Mouse (Mus musculus): Measurements from ENCODE around the gene Ccdc58.
"Not testable (repeated sequence)": the region's sequence is repeated elsewhere in the genome, so short reads cannot be mapped to it uniquely, and the experiment has no call there.

Gene Ccdc58

DNA sequence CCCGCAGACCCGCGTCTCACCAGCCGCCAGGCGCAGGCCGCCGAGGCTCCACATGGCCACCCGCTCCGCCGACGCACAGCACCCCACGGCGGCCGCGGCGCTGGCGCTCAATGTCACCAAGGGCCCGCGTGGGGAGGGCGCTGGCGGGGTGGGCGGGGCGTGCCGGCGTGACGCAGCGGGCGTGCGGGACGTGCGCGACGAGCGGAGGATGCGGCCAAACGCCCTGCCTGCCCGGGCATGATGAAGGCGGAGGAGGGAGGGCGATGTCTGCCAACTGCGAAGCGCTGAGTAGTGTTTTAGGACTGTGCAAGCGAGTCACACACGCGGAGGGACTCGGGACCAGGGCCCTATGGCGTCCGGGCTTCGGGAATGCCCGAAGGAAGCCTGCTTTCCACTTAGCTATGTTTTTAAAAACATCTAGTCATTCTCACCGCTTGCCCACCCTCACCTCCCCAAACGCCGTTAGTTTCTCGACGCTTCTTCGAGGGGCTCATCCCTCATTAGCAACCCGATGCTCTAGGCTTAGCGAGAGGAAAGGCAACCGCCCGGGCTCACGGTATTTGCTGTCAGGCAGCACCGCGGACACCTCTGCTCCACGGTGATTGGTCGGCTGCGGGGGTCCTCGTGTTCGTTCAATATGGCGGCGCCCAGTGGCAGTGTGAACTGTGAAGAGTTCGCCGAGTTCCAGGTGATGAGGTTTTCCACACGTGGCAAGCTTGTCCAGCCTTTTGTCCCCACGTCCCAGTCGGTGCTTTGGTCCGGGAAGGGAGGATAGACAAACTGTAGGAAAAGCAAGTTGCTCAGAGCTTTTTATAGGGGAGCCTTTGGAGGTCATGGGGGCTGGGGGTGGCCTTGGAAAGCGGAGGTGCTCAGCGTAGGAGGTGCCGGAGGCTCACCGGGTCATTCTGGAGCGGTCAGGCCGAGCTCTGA lies at the start of gene Ccdc58, which contains the start of gene Fam162a:
Gene Ccdc58 (plus strand): TSS at position 236 of the 930 bp plus-strand sequence.
Gene Fam162a (minus strand): TSS at position 145 of the 930 bp plus-strand sequence.
- peak; percentile 87 to 94 for DNase-seq (ENCODE audit: low spot score in 2 of 2)

DNA sequence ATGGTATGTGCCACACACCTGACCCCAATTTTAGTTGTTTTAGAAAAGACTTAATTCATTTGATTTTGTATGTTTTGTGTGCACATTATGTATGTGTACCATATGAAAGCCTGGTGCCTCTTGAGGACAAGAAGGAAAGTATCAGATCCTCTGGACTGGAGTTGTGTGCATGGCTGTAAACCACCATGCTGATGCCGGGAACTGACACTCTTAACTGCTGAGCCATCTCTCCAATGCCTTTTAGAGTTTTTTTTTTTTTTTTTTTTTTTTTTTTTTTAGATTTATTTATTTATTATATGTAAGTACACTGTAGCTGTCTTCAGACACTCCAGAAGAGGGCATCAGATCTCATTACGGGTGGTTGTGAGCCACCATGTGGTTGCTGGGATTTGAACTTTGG lies 43.4 kb upstream of the Ccdc58 start:
- DNase-seq (ENCODE audit: low spot score in 2 of 2): not testable (repeated sequence)

DNA sequence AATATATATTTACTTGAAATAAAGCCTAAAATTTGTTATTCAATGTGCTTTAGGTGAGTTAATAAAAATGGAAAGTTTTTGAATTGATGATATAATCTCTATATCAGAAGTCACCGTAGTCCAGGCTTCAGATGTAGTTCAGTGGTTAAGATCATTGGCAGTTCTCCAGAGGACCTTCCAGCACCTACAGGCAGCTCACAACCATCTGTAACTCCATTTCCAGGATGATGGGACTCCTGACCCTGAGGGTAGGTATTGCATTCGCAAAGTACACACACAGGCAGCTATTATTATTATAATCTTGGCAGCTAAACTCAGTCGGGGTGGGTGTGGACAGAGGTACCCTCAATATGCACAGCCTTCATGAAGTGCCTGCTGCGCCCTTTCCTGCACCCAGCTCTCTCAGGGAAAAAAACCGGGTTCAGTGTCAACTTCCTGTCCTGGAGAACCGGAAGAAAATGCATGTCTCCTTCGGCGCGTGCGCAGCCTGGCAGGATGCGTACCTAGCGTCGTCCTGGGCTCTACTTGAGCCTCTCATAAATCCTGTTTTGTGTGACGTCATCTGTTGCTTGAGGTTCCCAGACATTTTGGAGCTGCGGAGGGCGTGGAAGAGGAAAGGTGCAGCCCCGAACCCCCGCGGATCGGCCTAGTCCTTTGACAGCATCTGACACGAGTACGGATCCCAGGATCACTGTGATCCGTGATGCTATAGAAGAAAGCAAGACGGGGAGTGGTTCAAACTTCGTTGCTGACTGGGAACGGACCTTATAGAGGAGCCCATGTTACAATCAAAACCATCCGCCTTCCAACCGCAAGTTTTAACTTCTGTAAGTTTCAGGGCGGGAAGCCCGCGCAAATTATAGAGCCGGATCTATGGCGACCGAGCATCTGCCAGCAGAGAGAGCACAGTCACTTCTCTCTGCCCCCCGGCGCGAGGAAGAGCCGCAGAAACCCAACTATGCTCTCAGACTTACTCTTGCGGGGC lies 30.6 kb upstream of the Ccdc58 start, which contains the start of gene Wdr5b:
Gene Wdr5b (plus strand): TSS at position 551 of the 985 bp plus-strand sequence.
- DNase-seq (ENCODE audit: low spot score in 2 of 2): peak; percentile 67 to 90

DNA sequence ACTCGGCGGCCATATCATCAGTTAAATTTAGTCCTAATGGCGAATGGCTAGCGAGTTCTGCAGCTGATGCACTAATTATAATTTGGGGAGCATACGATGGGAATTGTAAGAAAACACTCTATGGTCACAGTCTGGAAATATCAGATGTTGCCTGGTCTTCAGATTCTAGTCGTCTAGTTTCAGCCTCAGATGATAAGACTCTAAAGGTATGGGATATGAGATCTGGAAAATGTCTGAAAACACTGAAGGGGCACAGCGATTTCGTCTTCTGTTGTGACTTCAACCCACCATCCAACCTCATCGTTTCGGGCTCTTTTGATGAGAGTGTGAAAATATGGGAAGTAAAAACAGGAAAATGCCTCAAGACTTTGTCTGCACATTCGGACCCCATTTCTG lies 29.9 kb upstream of the Ccdc58 start:
- no peak for DNase-seq (ENCODE audit: low spot score in 2 of 2)

DNA sequence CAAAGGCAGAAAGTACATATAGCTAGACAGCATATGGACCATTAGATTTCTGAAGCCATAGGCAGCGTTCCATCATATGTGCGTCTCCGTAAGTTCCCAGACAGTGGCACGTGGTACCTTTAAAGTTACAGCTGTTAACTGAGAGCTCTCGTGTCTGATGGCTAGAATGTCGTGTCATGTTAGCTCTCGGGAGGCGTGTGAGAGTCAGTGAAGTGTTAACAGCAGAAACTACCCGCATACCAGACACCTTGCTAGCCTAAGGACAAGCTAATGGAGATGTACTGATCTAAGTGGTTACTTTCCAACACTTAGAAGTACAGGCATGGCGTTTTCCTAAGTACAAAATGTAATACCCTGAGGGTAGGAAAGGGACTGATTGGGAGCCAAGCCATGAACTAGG lies 28.4 kb upstream of the Ccdc58 start:
- no peak for DNase-seq (ENCODE audit: low spot score in 2 of 2)

DNA sequence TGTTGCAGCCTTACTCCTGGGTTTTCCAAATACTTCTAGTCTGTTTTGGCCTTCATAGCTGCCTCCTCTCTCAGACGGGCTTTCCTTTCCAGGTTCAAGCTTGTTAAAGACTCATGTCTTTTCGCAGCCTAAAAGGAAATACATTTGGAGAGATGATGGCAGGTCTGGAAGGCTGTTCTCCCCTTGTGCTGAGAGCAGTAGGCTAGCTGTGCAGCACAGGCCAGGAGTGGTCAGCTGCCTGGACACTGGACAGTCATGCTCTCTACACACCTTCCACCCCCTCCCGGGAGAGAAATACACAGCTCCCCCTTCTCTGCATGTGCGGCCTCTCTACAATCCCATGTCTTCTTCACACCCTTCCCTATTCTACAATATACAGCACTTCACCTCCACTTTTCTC lies 27.5 kb upstream of the Ccdc58 start:
- no peak for DNase-seq (ENCODE audit: low spot score in 2 of 2)

DNA sequence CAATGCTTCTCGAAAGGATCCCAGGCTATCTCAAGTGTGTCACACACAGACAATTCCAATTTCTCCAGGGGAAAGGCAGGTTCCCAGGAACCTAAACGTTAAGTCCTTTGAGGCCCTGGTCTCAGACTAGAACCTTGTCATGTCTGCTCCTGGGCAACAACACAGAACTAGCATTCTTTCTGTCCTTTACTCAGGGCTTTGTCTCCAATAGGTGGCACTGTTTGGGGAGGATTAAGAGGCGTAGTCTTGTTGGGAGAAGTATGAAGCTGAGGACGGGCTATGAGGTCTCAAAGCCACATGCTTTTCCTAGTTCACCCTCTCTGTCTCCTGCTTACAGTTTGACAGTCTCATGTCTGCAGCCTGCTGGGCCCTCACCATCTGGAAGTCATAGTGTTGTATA lies 23.9 kb upstream of the Ccdc58 start:
- no peak for DNase-seq (ENCODE audit: low spot score in 2 of 2)

DNA sequence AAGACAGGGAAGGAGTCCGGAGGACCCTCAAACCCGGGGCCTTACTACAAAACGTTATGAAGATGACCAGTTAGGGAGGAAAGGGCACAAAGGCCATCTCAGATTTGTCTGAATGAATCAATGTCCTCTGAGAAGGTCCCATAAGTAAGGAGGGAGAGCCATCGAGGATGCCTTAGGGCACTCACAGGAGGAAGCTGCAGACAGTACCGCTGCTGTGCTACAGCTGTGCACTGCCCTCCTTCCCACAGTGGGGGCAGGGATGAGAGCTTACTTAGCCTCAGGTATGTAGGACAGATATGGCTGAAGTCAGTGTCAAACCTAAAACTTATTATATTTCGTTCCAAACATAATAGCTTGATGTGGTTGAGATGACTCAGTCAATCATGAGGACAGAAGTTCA lies 20.0 kb upstream of the Ccdc58 start:
- no peak for DNase-seq (ENCODE audit: low spot score in 2 of 2)

DNA sequence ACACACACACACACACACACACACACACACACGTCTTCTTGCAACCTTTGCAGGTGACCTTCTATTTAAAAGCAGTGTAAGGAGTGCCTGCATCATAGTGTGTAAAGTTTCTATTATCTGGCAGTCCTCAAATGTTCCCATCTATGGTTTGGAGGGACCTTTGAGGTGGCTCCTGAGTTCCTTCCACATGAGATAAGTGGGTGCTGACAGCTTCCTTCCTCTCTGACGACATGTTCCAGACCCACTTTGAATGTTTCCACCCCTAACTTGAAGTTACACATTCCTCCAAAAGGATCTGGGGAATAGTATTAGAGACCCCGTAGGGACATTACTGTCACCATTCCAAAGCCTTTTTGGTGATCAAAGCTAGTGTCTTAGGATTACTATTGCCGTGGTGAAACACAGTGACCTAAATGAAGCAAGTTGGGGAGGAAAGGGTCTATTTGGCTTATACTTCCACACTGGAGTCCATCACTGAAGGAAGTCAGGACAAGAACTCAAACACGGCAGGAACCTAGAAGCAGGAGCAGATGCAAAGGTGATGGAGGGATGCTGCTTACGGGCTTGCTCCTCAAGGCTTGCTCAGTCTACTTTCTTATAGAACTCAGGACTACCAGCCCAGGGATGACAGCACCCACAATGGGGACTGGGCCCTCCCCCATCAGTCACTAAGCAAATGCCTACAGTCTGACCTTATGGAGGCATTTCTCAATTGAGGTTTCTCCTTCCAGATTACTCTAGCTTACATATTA lies 17.8 kb upstream of the Ccdc58 start:
- DNase-seq (ENCODE audit: low spot score in 2 of 2): no peak

DNA sequence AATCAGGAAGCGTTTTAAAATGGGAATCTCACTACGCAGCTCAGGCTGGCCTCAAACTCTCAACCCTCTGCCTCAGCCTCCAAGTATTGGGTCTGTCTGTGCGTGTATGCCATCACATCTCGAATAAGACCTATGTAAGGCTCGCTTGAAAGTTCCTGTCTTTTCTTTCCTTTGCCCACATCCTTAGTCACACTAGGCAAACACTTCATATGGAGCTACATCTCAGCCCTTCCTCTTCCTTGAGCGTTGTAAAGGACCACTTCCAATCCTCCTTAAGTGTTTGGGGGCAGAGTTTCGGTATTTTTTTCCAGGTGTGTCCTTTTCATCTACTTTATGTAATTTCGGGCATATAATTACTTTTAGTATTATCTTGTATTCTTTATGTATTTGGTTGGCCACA lies 16.6 kb upstream of the Ccdc58 start:
- no peak for DNase-seq (ENCODE audit: low spot score in 2 of 2)

DNA sequence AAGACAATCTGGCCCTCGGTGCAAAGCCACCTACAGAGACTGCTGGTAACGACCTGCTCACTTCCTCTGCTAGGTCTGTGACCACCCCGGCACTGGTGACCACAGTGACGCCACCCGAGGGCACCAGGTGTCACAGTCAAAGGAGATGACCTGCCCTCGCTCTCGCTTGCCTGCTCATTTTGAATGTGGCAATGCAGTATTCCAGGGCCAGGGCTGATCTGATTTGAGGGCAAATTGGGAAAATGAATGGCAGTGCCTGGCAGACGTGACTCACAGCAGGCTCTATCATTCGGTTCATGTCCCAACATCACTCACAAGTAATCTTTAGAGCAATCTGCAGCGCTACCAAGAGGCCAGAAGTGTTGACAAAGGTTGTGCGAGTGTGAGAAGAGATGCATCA lies 15.1 kb upstream of the Ccdc58 start:
- DNase-seq (ENCODE audit: low spot score in 2 of 2): no peak

DNA sequence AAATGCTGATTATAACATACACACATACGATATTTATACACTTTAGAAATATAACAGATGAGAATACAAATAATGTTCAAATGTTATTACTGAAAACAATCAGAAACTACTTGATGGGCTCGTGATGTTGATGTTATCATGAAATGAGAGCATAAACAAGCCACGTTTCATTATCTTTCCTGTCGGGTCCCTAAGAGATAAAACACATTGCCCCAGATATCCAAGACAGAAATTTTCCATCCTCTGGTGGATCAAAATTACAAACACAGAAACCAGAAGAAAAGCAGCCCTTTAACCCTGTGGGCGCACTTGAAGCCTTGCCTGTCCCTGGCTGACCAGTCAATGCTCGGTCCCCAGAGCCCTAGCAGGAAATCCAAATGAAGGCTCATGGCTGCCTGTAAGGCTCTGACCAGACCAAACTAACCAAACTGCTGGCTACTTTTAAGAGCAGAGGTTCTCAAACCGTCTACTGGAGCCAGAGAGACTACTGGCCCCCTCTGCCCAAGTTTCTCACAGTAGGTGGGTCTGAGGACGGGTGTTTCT lies 13.5 kb upstream of the Ccdc58 start:
- no peak for DNase-seq (ENCODE audit: low spot score in 2 of 2)

DNA sequence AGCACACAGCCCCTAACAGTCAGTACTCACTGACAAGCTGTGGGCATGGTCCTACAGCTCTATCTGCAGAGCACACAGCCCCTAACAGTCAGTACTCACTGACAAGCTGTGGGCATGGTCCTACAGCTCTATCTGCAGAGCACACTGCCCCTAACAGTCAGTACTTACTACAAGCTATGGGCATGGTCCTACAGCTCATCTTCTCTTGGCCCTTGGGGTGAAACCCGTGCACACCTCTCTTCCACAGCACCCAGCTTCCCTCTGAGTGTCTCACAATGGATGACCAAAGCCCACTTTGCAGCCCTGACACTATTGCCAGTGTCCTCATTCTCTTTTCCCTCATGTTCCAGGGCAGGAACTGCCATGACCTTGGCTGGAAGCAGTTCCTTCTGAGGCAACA lies 9.0 kb upstream of the Ccdc58 start:
- DNase-seq (ENCODE audit: low spot score in 2 of 2): not testable (repeated sequence)

DNA sequence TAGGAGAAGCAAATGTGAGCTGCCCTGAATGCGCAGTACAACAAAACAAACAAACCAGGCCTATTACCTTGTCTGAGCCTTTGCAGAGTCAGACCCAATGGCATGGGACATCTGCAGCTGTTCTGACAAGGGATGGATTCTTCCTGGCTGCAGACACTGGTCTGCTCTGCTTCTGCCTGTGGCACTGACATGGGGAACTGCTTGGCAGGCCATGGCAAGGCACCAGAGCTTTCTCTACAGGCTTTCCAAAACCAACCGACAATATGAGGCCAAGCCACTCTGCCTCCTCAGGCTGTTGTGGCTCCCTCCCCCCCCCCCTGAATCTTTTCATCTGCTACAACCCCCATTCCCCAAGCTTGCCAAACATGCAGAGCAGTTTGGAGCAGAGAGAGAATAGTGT lies 8.2 kb upstream of the Ccdc58 start:
- no peak for DNase-seq (ENCODE audit: low spot score in 2 of 2)

DNA sequence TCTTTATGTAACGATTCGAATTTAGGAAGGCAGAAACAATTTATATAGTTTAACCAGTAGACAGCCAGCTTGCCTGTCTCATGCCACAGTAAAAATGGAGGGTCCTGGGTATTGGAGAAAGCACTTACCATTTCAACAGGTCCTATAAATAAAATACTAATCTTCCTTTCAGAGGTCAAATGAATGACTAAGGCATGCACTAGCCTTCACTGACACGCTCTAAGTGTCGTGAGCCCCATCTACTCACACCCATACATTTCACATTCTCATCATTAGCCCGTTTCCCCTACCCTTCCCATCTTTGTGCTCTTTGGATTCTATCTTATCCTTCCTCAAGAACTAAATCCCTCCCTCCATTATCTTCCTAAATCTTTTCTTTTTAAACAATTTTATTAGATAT lies 6.6 kb upstream of the Ccdc58 start:
- DNase-seq (ENCODE audit: low spot score in 2 of 2): no peak

DNA sequence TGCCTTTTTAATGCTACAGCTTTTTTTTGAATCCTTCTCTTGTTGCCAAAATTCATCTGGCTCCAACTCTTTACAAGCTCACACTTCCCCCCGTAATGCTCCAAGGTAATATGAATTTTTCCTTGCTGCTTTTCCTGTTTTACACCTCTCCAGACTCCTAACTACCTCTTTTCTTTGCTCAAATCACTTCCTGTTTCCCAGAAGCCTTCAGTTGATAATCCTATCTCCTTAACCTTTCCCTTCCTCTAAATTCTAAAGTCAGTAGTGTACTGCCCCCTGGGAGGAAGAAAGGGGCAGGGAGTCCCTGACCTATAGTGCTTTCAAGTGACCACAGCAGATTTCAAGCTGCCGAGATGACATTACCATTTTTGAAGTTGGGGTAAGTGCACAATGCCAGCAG lies 3.8 kb upstream of the Ccdc58 start:
- no peak for DNase-seq (ENCODE audit: low spot score in 2 of 2)

DNA sequence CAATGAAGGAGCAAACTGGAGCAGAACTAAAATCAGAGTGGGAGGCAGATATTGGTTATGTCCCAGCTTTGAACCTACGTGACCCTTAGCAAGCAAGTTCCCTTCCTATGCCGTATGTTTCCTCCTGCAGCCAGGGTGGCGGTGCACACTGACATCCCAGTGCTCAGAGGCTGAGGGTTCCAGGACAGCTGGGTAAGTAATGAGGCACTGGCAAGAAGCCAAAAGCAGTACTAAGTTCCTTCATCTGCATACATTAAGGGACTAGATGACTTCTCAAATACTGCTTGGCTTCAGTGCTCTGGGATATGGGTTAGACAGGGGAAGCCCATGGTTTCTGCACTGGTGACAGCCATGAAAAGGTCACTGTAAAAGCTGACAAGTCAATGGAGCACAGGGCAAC lies 3.1 kb upstream of the Ccdc58 start:
- no peak for DNase-seq (ENCODE audit: low spot score in 2 of 2)

DNA sequence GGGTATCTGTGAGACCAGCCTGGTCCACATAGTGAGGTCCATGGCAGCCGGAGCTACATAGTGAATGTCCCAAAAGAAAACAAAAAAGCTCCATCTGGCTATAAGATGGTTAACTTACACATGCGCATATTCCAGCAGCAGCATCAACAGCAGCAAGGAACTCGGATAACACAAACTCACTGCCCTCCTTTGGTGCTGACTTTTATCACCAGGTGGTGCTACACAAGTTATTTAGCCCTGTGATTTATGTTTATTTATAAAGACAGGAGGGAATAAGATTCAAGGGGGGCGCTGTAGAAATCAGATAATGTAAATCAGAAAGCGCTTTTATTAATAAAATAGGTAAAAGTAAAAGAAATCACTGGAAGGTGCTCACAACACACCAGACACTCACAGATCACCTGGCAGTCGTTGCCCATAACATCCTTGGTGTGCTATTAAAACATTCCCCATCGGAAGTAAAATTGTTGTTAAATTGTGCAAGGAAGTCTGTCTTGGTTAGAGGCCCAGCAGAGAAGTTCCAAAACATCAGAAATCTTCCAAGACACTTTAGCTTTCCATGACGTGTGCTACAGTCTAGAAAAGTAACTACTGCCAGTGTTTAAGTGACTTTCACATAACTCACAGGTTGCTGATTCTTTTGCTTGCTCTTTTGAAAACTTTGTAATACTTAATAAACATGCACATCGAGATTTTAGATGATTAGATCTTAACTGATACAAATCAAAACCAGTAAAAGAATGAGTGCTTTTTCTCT lies 1.5 kb upstream of the Ccdc58 start:
- no peak for DNase-seq (ENCODE audit: low spot score in 2 of 2)

DNA sequence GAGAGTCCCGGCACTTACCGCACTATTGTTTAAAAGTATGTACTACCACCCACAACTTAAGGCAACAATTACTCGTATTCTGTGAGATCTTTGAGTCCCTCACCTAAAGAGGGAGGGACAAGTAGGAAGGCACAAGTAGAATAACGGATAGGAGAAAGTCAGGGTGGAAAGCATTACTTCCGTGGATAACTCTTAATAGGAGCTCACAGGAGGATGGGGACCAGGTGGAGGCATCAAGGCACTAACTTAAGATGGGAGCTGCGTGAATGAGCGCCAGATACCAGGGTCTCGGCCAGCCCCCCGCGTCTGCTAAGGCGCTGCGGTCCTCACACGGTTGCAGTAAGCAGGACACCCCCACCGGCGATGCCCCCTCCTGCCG lies 425 bp upstream of the Ccdc58 start:
- DNase-seq (ENCODE audit: low spot score in 2 of 2): no peak

DNA sequence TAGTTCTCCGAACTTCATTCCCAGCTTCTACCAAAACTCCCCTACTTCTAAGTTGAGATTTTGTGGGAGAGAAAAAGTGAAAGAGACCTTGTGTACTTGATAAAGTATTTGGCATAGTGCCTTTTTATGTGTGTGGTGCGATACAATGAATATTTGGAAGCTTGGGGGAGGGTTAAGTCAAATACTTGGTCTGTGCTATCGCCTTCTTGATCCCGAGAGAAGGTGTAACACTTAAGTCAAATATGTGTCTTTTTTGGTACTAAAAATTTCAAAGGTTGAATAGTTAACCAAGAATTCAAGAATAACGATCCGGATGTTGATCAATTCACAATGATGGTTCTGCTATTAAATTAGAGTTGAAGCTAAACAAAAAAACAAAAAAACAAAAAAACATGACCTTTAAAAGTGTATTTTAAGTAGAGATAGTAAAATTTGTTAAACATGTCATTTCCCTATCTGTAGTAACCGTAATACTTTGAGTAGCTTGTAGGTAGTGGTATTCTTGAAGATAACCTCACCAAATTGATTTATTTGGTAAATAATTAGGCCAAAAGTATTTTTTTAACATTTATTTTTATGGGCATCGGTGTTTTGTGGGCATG lies 1.0 kb downstream of the Ccdc58 start:
- DNase-seq (ENCODE audit: low spot score in 2 of 2): no peak

Measured in urinary bladder, adult 18-20 months (tissue).